Mouse (Mus musculus) CH12.LX (cell line): Measurements from ENCODE around the gene Fam151b. TPM values are rescaled to one million over a fixed set of nuclear protein-coding genes. Genes with fewer than 3 reads are reported as not detected.

Experiments used
- DNase-seq: peaks from one replicate; pipeline ENCODE4 v3.0.0-alpha.2; 2013; ENCODE audit errors: extremely low read depth
- H3K27ac ChIP-seq: 2 replicates; pipeline ENCODE4 v1.5.1; 2012; ENCODE audit warnings: low read depth, mild to moderate bottlenecking, control low read depth, moderate library complexity; ENCODE audit not compliant: insufficient read depth
- H3K27me3 ChIP-seq: replicated peaks from 2 replicates; pipeline ENCODE3; 2012; ENCODE audit warnings: inconsistent platforms
- H3K36me3 ChIP-seq, 2 experiments: replicated peaks in 1 of 2; 2 replicates each; pipeline versions ENCODE3 to v1.6.1; 2012; ENCODE audit warnings: inconsistent platforms in 1 of 2, low read length in 1 of 2, mild to moderate bottlenecking in 1 of 2, mixed read lengths in 1 of 2, moderate library complexity in 1 of 2; ENCODE audit not compliant: control insufficient read depth in 1 of 2, insufficient read depth in 1 of 2
- H3K4me1 ChIP-seq, 2 experiments: 2 replicates each; pipeline ENCODE4 v1.6.1; 2012; ENCODE audit warnings: inconsistent platforms in 1 of 2, moderate library complexity in 1 of 2; ENCODE audit not compliant: insufficient read depth in 2 of 2, control insufficient read depth in 1 of 2
- H3K4me2 ChIP-seq: 2 replicates; pipeline ENCODE4 v1.6.1; 2012; ENCODE audit warnings: low read depth, mild to moderate bottlenecking, control low read depth; ENCODE audit not compliant: poor library complexity, insufficient read depth, severe bottlenecking
- H3K4me3 ChIP-seq, 3 experiments: fragments of 150-350 bp in 1 of 3; sonication (generic) in 1 of 3; replicated peaks in 1 of 3; 2 replicates each; pipeline versions ENCODE3 to v1.5.1; 2011 to 2012; ENCODE audit warnings: low read depth in 2 of 3, low read length in 2 of 3, mild to moderate bottlenecking in 2 of 3, moderate library complexity in 2 of 3, control low read depth in 1 of 3, improper control_type of control experiment in 1 of 3, inconsistent platforms in 1 of 3, mixed read lengths in 1 of 3; ENCODE audit not compliant: poor library complexity in 1 of 3
- H3K79me2 ChIP-seq: replicated peaks from 2 replicates; pipeline ENCODE4 v1.6.1; 2012; ENCODE audit warnings: mild to moderate bottlenecking, moderate library complexity; ENCODE audit not compliant: control insufficient read depth, poor library complexity, insufficient read depth, severe bottlenecking; ENCODE audit errors: extremely low read depth
- H3K9ac ChIP-seq: 2 replicates; pipeline ENCODE4 v1.6.1; 2012; ENCODE audit warnings: low read depth, mild to moderate bottlenecking, control low read depth, moderate library complexity; ENCODE audit not compliant: insufficient read depth
- H3K9me3 ChIP-seq: replicated peaks from 2 replicates; pipeline ENCODE3; 2012; ENCODE audit warnings: low read length, inconsistent platforms, mixed read lengths
- BHLHE40 ChIP-seq: IDR thresholded peaks from 2 replicates; pipeline ENCODE4 v1.6.1; 2011; ENCODE audit warnings: mild to moderate bottlenecking, low read depth, low read length, improper control_type of control experiment
- CHD1 ChIP-seq: IDR thresholded peaks from 2 replicates; pipeline ENCODE4 v1.6.1; 2012; ENCODE audit warnings: low read depth, low read length, improper control_type of control experiment, inconsistent platforms
- CHD2 ChIP-seq: IDR thresholded peaks from 2 replicates; pipeline ENCODE4 v1.6.1; 2011; ENCODE audit warnings: low read length, improper control_type of control experiment
- E2F4 ChIP-seq: IDR thresholded peaks from 2 replicates; pipeline ENCODE4 v1.6.1; 2011; ENCODE audit warnings: low read depth, low read length, improper control_type of control experiment; ENCODE audit not compliant: insufficient replicate concordance
- EP300 ChIP-seq: IDR thresholded peaks from 2 replicates; pipeline ENCODE4 v1.6.1; 2011; ENCODE audit warnings: low read length, improper control_type of control experiment
- GABPA ChIP-seq: IDR thresholded peaks from 2 replicates; pipeline ENCODE4 v1.6.1; 2012; ENCODE audit warnings: low read depth, low read length, improper control_type of control experiment, inconsistent platforms; ENCODE audit not compliant: insufficient replicate concordance
- IRF4 ChIP-seq: IDR thresholded peaks from 2 replicates; pipeline ENCODE4 v1.6.1; 2014; ENCODE audit warnings: low read depth, mild to moderate bottlenecking, inconsistent platforms, low read length, improper control_type of control experiment
- JUN ChIP-seq: IDR thresholded peaks from 2 replicates; pipeline ENCODE4 v1.6.1; 2011; ENCODE audit warnings: low read depth, mild to moderate bottlenecking, low read length, improper control_type of control experiment, moderate library complexity; ENCODE audit not compliant: insufficient read depth
- JUND ChIP-seq: conservative IDR thresholded peaks from 2 replicates; pipeline ENCODE4 v1.6.1; 2011; ENCODE audit warnings: low read depth, low read length, improper control_type of control experiment
- KAT2A ChIP-seq: IDR thresholded peaks from 2 replicates; pipeline ENCODE4 v1.6.1; 2012; ENCODE audit warnings: low read length, improper control_type of control experiment, inconsistent platforms; ENCODE audit not compliant: insufficient replicate concordance
- MAFK ChIP-seq: IDR thresholded peaks from 2 replicates; pipeline ENCODE4 v1.6.1; 2011; ENCODE audit warnings: low read length, improper control_type of control experiment; ENCODE audit not compliant: insufficient replicate concordance
- MAX ChIP-seq: IDR thresholded peaks from 2 replicates; pipeline ENCODE4 v1.6.1; 2011; ENCODE audit warnings: low read length, improper control_type of control experiment
- MEF2A ChIP-seq: IDR thresholded peaks from 2 replicates; pipeline ENCODE4 v1.6.1; 2014; ENCODE audit warnings: low read depth, mild to moderate bottlenecking, inconsistent platforms, low read length, improper control_type of control experiment, borderline replicate concordance
- MYC ChIP-seq: IDR thresholded peaks from 2 replicates; pipeline ENCODE4 v1.6.1; 2011; ENCODE audit warnings: low read depth, mild to moderate bottlenecking, improper control_type of control experiment, low read length
- NRF1 ChIP-seq: IDR thresholded peaks from 2 replicates; pipeline ENCODE4 v1.6.1; 2014; ENCODE audit warnings: low read depth, mild to moderate bottlenecking, inconsistent platforms, low read length, improper control_type of control experiment, moderate library complexity
- POLR2A ChIP-seq: IDR thresholded peaks from 2 replicates; pipeline ENCODE4 v1.6.1; 2011; ENCODE audit warnings: low read depth, mild to moderate bottlenecking, improper control_type of control experiment, low read length
- RAD21 ChIP-seq: IDR thresholded peaks from 2 replicates; pipeline ENCODE4 v1.6.1; 2011; ENCODE audit warnings: low read depth, mild to moderate bottlenecking, low read length, improper control_type of control experiment, moderate library complexity
- RCOR1 ChIP-seq: conservative IDR thresholded peaks from 2 replicates; pipeline ENCODE4 v1.6.1; 2012; ENCODE audit warnings: low read depth, mild to moderate bottlenecking, inconsistent platforms, low read length, improper control_type of control experiment
- UBTF ChIP-seq: IDR thresholded peaks from 2 replicates; pipeline ENCODE4 v1.6.1; 2012; ENCODE audit warnings: low read depth, mild to moderate bottlenecking, inconsistent platforms, low read length, improper control_type of control experiment, moderate library complexity
- ZC3H11A ChIP-seq: IDR thresholded peaks from 2 replicates; pipeline ENCODE4 v1.6.1; 2012; ENCODE audit warnings: low read depth, mild to moderate bottlenecking, inconsistent platforms, low read length, improper control_type of control experiment
- dilution Hi-C: fragments of 300-500 bp; cut with MboI; formaldehyde crosslinking; loops from 2 replicates; pipeline ENCODE4 v1.14.3; 2020; ENCODE audit warnings: low sequenced_read_pairs; ENCODE audit not compliant: extremely low pct_unique_long_range_greater_than_20kb, extremely low pct_ligation_motif_present
- in situ Hi-C: fragments of 300-500 bp; cut with MboI; formaldehyde crosslinking; loops from 3 replicates; pipeline ENCODE4 v1.14.3; 2019; ENCODE audit warnings: low sequenced_read_pairs, low pct_ligation_motif_present, low pct_unique_long_range_greater_than_20kb, mixed read lengths
- polyA plus RNA-seq: library from polyadenylated mRNA; unstranded; fragments of >175 nt; gene quantifications from 2 replicates; pipeline ENCODE4 v1.2.1, GENCODE M21; 2012; ENCODE audit warnings: low read depth; ENCODE audit not compliant: insufficient read length
- total RNA-seq, 2 experiments: library from RNA; depleted of rRNA; stranded (reverse); fragments of 300-350 nt in 1 of 2; fragments of >200 nt in 1 of 2; gene quantifications; 2 replicates each; pipeline ENCODE4 v1.2.3; 2012 to 2014

Fam151b gene
- total and polyA plus RNA-seq, 3 experiments = 2.5 to 5.2 (median 3.7) TPM

- no peak overlapping the region for H3K4me3 ChIP-seq
- in situ Hi-C loops = no loop called here
- no peaks in the 10 kb centered on the region for H3K9me3 ChIP-seq
- H3K9ac ChIP-seq = no peak overlapping the region
- TF ChIP-seq JUN = no peak
- TF ChIP-seq RAD21 = no peak
- TF ChIP-seq CHD1 = no peak
- no peak for TF ChIP-seq MAFK
- no peak for TF ChIP-seq MEF2A
- no peak for TF ChIP-seq IRF4
- no peak for TF ChIP-seq JUND
- TF ChIP-seq BHLHE40 = no peak
- TF ChIP-seq UBTF = no peak
- TF ChIP-seq MYC = no peak
- no peak for TF ChIP-seq NRF1
- TF ChIP-seq, all 38 proteins: peak for 0
- Histone ChIP-seq H3K27ac (no peak overlapping the region), H3K36me3 (no peaks in the 10 kb centered on the region), H3K4me2 (no peak overlapping the region), H3K27me3 (no peaks in the 10 kb centered on the region), H3K4me1 (no peaks in the 10 kb centered on the region), H3K79me2 (no peaks in the 10 kb centered on the region)
- no peak for DNase-seq
- dilution Hi-C loops = no loop called here
Measured at GRCm38 (mm10) chr13:92410486-92410885, 73.3 kb downstream of the Fam151b start.

GRCm38 (mm10) chr13:92403496-92403895 lies 80.3 kb downstream of the Fam151b start:
- TF ChIP-seq BHLHE40 = no peak
- no peak for TF ChIP-seq POLR2A
- no peak for TF ChIP-seq UBTF
- TF ChIP-seq MAX = no peak
- TF ChIP-seq GABPA = no peak
- no peak for TF ChIP-seq RAD21
- no peak for TF ChIP-seq ZC3H11A
- TF ChIP-seq KAT2A = no peak
- no peak for TF ChIP-seq EP300
- no peak for TF ChIP-seq CHD2
- TF ChIP-seq E2F4 = no peak
- no peak for TF ChIP-seq NRF1
- no peak for TF ChIP-seq RCOR1
- H3K4me2 ChIP-seq = no peak overlapping the region
- no peak for DNase-seq
- H3K4me3 ChIP-seq = no peak overlapping the region
- in situ Hi-C loops (no loop called here), dilution Hi-C loops (no loop called here)
- H3K36me3 ChIP-seq = no peaks in the 10 kb centered on the region
- H3K9ac ChIP-seq = no peak overlapping the region
- no peaks in the 10 kb centered on the region for H3K9me3 ChIP-seq
- H3K79me2 ChIP-seq = no peaks in the 10 kb centered on the region
- H3K27me3 ChIP-seq = peaks cover 1% of the 10 kb centered on the region
- H3K4me1 ChIP-seq = peaks cover 0 to 2% of the 10 kb centered on the region in 2 experiments; a peak in 1 of 4 replicates
- H3K27ac ChIP-seq = no peak overlapping the region
